10 mouse cellular contexts compared by ENCODE assay signal in the genomic region with DNA sequence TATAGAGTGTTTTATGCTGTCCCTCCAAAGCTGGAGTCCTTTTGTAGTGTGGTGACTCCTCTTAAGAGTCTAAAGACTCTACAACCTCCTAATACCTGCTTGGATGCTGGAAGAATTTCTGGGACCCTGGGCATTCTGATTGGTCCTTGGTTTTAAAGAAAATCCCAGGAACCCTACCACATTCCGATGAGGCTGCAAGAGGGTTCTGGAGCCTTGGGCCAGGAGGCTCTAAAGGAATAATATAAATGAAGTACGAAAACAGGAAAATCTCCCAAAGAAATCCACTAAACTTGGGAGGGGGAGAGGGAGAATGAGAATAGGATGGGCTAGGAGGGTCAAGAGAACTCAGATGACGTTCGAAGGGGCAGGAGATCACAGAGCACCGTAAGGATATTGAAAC. TPM values are rescaled to one million over a fixed set of nuclear protein-coding genes. Genes with fewer than 3 reads are reported as not detected.
DNase-seq lines count a peak whose midpoint lies in the region; ATAC-seq and TF ChIP-seq lines count a peak whose summit lies in the region.
"Had no signal": no experiment of that assay in that cellular context is flagged by ENCODE, and none has a peak within 500 bp of the region (broad histone marks: within the 10 kb centered on the region; RNA-seq: fewer than 3 reads in every experiment).

No protein-coding gene starts in this region.

- H3K4me2 ChIP-seq in kidney, postnatal 0 days (ENCODE audit: low read length): peak overlapping the region; percentile 73
- peak overlapping the region; percentile 84 for H3K4me2 ChIP-seq in hindbrain, embryonic 16.5 days (ENCODE audit: low read length)
- H3K4me2 ChIP-seq in midbrain, postnatal 0 days (ENCODE audit: low read depth, low read length, poor library complexity, severe bottlenecking): peak overlapping the region; percentile 69

- H3K9ac ChIP-seq in kidney, postnatal 0 days (ENCODE audit: low read depth, low read length): peak overlapping the region; percentile 66
- peak overlapping the region; percentile 81 for H3K9ac ChIP-seq in hindbrain, embryonic 16.5 days (ENCODE audit: low read depth, low read length)
- H3K9ac ChIP-seq in midbrain, postnatal 0 days (replicated peaks; ENCODE audit: low read length, poor library complexity, severe bottlenecking): peak overlapping the region; percentile 77

- no peak for TF ChIP-seq CTCF in kidney, postnatal 0 days (IDR thresholded peaks at IDR 0.05; ENCODE audit: low read depth)
- TF ChIP-seq CTCF in bone marrow macrophage, adult 2 months (IDR thresholded peaks at IDR 0.05; ENCODE audit: low read depth, low read length): no peak
- no peak for TF ChIP-seq CTCF in midbrain, postnatal 0 days (IDR thresholded peaks at IDR 0.05)

- H3K27me3 ChIP-seq in kidney, postnatal 0 days (ENCODE audit: insufficient read depth, low read length): no peaks in the 10 kb centered on the region
- no peaks in the 10 kb centered on the region for H3K27me3 ChIP-seq in hindbrain, embryonic 16.5 days (replicated peaks; ENCODE audit: control insufficient read depth, insufficient read depth, low read length)
- no peaks in the 10 kb centered on the region for H3K27me3 ChIP-seq in midbrain, postnatal 0 days (ENCODE audit: insufficient read depth, low read length)

- WGBS in kidney, postnatal 0 days: 4% methylated on average over 5 of the region's 5 CpGs
- 4% methylated on average over 5 of the region's 5 CpGs for WGBS in hindbrain, embryonic 16.5 days
- 2% methylated on average over 5 of the region's 5 CpGs for WGBS in midbrain, postnatal 0 days

- DNase-seq in kidney, postnatal 0 days (ENCODE audit: low spot score): no peak
- no peak for DNase-seq in kidney, adult 11 months
- no peak for DNase-seq in midbrain, postnatal 0 days (ENCODE audit: low spot score)
- DNase-seq in thymus, adult 18-20 months: no peak
- DNase-seq in natural killer cell, adult 2 months (ENCODE audit: low spot score in 2 of 2): no peak
- DNase-seq in ovary, adult 18-20 months (ENCODE audit: low spot score): no peak

- peaks cover 3% of the 10 kb centered on the region; the same call in 1 of the 2 replicates for H3K36me3 ChIP-seq in kidney, postnatal 0 days (ENCODE audit: insufficient read depth, low read length)
- H3K36me3 ChIP-seq in hindbrain, embryonic 16.5 days (ENCODE audit: control insufficient read depth, insufficient read depth, low read length): 0 out of 2 replicates have a peak, but pooled peaks cover 4% of the 10 kb centered on the region
- peaks cover 12% of the 10 kb centered on the region; the same call in 1 of the 2 replicates for H3K36me3 ChIP-seq in midbrain, postnatal 0 days (ENCODE audit: insufficient read depth, low read length)

- H3K9me3 ChIP-seq in kidney, postnatal 0 days (replicated peaks; ENCODE audit: low read length): no peaks in the 10 kb centered on the region
- no peaks in the 10 kb centered on the region for H3K9me3 ChIP-seq in hindbrain, embryonic 16.5 days (ENCODE audit: control insufficient read depth, low read length)
- no peaks in the 10 kb centered on the region for H3K9me3 ChIP-seq in midbrain, postnatal 0 days (ENCODE audit: low read length)

- peaks cover 7% of the 10 kb centered on the region for H3K4me1 ChIP-seq in kidney, postnatal 0 days (replicated peaks; ENCODE audit: insufficient read depth, low read length)
- H3K4me1 ChIP-seq in bone marrow macrophage, adult 2 months (ENCODE audit: control insufficient read depth, insufficient read depth, low read length): peaks cover 15% of the 10 kb centered on the region
- H3K4me1 ChIP-seq in hindbrain, embryonic 16.5 days (ENCODE audit: control insufficient read depth, insufficient read depth, low read depth, low read length): peaks cover 9% of the 10 kb centered on the region
- no peaks in the 10 kb centered on the region for H3K4me1 ChIP-seq in midbrain, postnatal 0 days (ENCODE audit: insufficient read depth, low read length)

- ATAC-seq in kidney, postnatal 0 days (replicated peaks; ENCODE audit: low FRiP score, low read depth): no peak
- no peak for ATAC-seq in hindbrain, embryonic 16.5 days
- ATAC-seq in midbrain, postnatal 0 days (ENCODE audit: low FRiP score): no peak

- peak overlapping the region; percentile 48 for H3K4me3 ChIP-seq in kidney, postnatal 0 days (replicated peaks; ENCODE audit: low read depth, low read length)
- peak overlapping the region; percentile 87 for H3K4me3 ChIP-seq in bone marrow macrophage, adult 2 months (ENCODE audit: insufficient read depth, low read length)
- peak overlapping the region; percentile 69 for H3K4me3 ChIP-seq in hindbrain, embryonic 16.5 days (ENCODE audit: low read length)
- peak overlapping the region; percentile 58 for H3K4me3 ChIP-seq in midbrain, postnatal 0 days (ENCODE audit: low read depth, low read length)

- no peak for TF ChIP-seq POLR2A in bone marrow macrophage, adult 2 months (IDR thresholded peaks at IDR 0.05; ENCODE audit: borderline replicate concordance, low read depth, low read length)

- peak overlapping the region; percentile 93 for H3K27ac ChIP-seq in kidney, postnatal 0 days
- H3K27ac ChIP-seq in bone marrow macrophage, adult 2 months (ENCODE audit: insufficient read depth, low read depth, low read length): peak overlapping the region; percentile 84
- peak overlapping the region; percentile 96 for H3K27ac ChIP-seq in hindbrain, embryonic 16.5 days (ENCODE audit: low read depth, low read length)
- peak overlapping the region; percentile 94 for H3K27ac ChIP-seq in midbrain, postnatal 0 days (ENCODE audit: low read depth, low read length)

RNA-seq across cellular contexts. Expression of gene Pih1d1, which starts 0.5 kb away (rescaled TPM):
- 81.3 and 88.6 TPM in 2 replicates for polyA plus RNA-seq in kidney, postnatal 0 days (2015; fragmentation: Nextera tagmentation; extraction: Ambion mirVana)
- 65.7 and 66.7 TPM in 2 replicates for polyA plus RNA-seq in bone marrow macrophage, adult 2 months (2012; ENCODE audit: insufficient read depth, insufficient read length, missing spikeins)
- polyA plus RNA-seq in hindbrain, embryonic 16.5 days (2015; fragmentation: Nextera tagmentation; extraction: Ambion mirVana): 94.5 and 97.6 TPM in 2 replicates
- 104 and 124 TPM in 2 replicates for total RNA-seq in midbrain, postnatal 0 days (2014; rRNA removed)
- polyA plus RNA-seq in midbrain, postnatal 0 days (2015; fragmentation: Nextera tagmentation; extraction: Ambion mirVana): 77.1 and 81.6 TPM in 2 replicates

RNA-seq across cellular contexts. Expression of gene Aldh16a1, which starts 0.8 kb away (rescaled TPM):
- 55.4 and 62.7 TPM in 2 replicates for polyA plus RNA-seq in kidney, postnatal 0 days (2015; fragmentation: Nextera tagmentation; extraction: Ambion mirVana)
- polyA plus RNA-seq in bone marrow macrophage, adult 2 months (2012; ENCODE audit: insufficient read depth, insufficient read length, missing spikeins): 89.0 and 111 TPM in 2 replicates
- polyA plus RNA-seq in hindbrain, embryonic 16.5 days (2015; fragmentation: Nextera tagmentation; extraction: Ambion mirVana): 18.8 and 22.9 TPM in 2 replicates
- 18.9 and 22.0 TPM in 2 replicates for total RNA-seq in midbrain, postnatal 0 days (2014; rRNA removed)
- 12.9 and 15.2 TPM in 2 replicates for polyA plus RNA-seq in midbrain, postnatal 0 days (2015; fragmentation: Nextera tagmentation; extraction: Ambion mirVana)

RNA-seq across cellular contexts. Expression of gene Slc17a7, which starts 10.2 kb away (rescaled TPM):
- polyA plus RNA-seq in kidney, postnatal 0 days (2015; fragmentation: Nextera tagmentation; extraction: Ambion mirVana): 0.17 TPM in 2 replicates
- polyA plus RNA-seq in bone marrow macrophage, adult 2 months (2012; ENCODE audit: insufficient read depth, insufficient read length, missing spikeins): not detected in 2 replicates
- 1.1 and 1.5 TPM in 2 replicates for polyA plus RNA-seq in hindbrain, embryonic 16.5 days (2015; fragmentation: Nextera tagmentation; extraction: Ambion mirVana)
- 1.9 and 2.5 TPM in 2 replicates for total RNA-seq in midbrain, postnatal 0 days (2014; rRNA removed)
- 0.95 and 0.96 TPM in 2 replicates for polyA plus RNA-seq in midbrain, postnatal 0 days (2015; fragmentation: Nextera tagmentation; extraction: Ambion mirVana)
- polyA plus RNA-seq: thymus, postnatal 0 days had no signal

RNA-seq across cellular contexts. Expression of gene Flt3l, which starts 17.4 kb away (rescaled TPM):
- polyA plus RNA-seq in kidney, postnatal 0 days (2015; fragmentation: Nextera tagmentation; extraction: Ambion mirVana): 2.2 and 2.4 TPM in 2 replicates
- polyA plus RNA-seq in bone marrow macrophage, adult 2 months (2012; ENCODE audit: insufficient read depth, insufficient read length, missing spikeins): 28.2 and 30.8 TPM in 2 replicates
- polyA plus RNA-seq in hindbrain, embryonic 16.5 days (2015; fragmentation: Nextera tagmentation; extraction: Ambion mirVana): 2.0 and 2.8 TPM in 2 replicates
- total RNA-seq in midbrain, postnatal 0 days (2014; rRNA removed): 3.4 and 7.8 TPM in 2 replicates
- polyA plus RNA-seq in midbrain, postnatal 0 days (2015; fragmentation: Nextera tagmentation; extraction: Ambion mirVana): 1.3 and 1.7 TPM in 2 replicates

RNA-seq across cellular contexts. Expression of gene Gm45713, which starts 17.6 kb away (rescaled TPM):
- 0.83 and 1.3 TPM in 2 replicates for polyA plus RNA-seq in kidney, postnatal 0 days (2015; fragmentation: Nextera tagmentation; extraction: Ambion mirVana)
- polyA plus RNA-seq in bone marrow macrophage, adult 2 months (2012; ENCODE audit: insufficient read depth, insufficient read length, missing spikeins): not detected in 2 replicates
- 0.16 and 0.37 TPM in 2 replicates for polyA plus RNA-seq in hindbrain, embryonic 16.5 days (2015; fragmentation: Nextera tagmentation; extraction: Ambion mirVana)
- 2.0 TPM in 1 of 2 replicates, not detected in the other for total RNA-seq in midbrain, postnatal 0 days (2014; rRNA removed)
- 0.39 TPM in 1 of 2 replicates, not detected in the other for polyA plus RNA-seq in midbrain, postnatal 0 days (2015; fragmentation: Nextera tagmentation; extraction: Ambion mirVana)
- total RNA-seq: adrenal gland, adult 8-10 months had no signal
